Mouse (Mus musculus): Measurements from ENCODE around the gene Creb3l2.
"Not testable (repeated sequence)": the region's sequence is repeated elsewhere in the genome, so short reads cannot be mapped to it uniquely, and the experiment has no call there.

Creb3l2 gene

GRCm38 (mm10) chr6:37442041-37442667, at the start of gene Creb3l2:
Creb3l2 (minus strand) TSS chr6:37442146.
- peak; percentile 96 to 98 for DNase-seq (ENCODE audit: low spot score in 2 of 2)

GRCm38 (mm10) chr6:37486502-37486901, 44.6 kb upstream of the Creb3l2 start:
- DNase-seq (ENCODE audit: low spot score in 2 of 2), result peak; percentile 40 to 51

- DNase-seq (ENCODE audit: low spot score in 2 of 2), result no peak
Observed at GRCm38 (mm10) chr6:37484588-37485070, 42.7 kb upstream of the Creb3l2 start.

GRCm38 (mm10) chr6:37483262-37483661, 41.3 kb upstream of the Creb3l2 start:
- no peak for DNase-seq (ENCODE audit: low spot score in 2 of 2)

- no peak for DNase-seq (ENCODE audit: low spot score in 2 of 2)
Observed at GRCm38 (mm10) chr6:37481147-37481546, 39.2 kb upstream of the Creb3l2 start.

- no peak for DNase-seq (ENCODE audit: low spot score in 2 of 2)
Observed at GRCm38 (mm10) chr6:37480008-37480407, 38.1 kb upstream of the Creb3l2 start.

DNA sequence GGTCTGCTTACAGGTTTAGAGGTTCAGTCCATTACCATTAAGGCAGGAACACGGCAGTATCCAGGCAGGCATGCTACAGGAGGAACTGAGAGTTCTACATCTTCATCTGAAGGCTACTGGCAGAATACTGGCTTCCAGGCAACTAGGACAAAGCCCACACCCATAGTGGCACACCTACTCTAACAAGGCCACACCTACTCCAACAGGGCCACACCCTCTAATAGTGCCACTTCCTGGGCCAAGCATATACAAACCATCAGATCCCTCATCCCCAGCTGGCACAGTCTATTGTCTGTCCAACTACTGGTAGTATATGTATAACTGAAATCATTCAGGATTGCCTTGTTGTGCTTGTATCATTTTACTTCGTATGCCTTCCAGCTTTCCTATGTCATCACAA, 36.5 kb upstream of the Creb3l2 start:
- no peak for DNase-seq (ENCODE audit: low spot score in 2 of 2)

- no peak for DNase-seq (ENCODE audit: low spot score in 2 of 2)
Observed at GRCm38 (mm10) chr6:37473674-37474342, 31.9 kb upstream of the Creb3l2 start.

GRCm38 (mm10) chr6:37470216-37470615, 28.3 kb upstream of the Creb3l2 start:
- DNase-seq (ENCODE audit: low spot score in 2 of 2), result no peak

DNA sequence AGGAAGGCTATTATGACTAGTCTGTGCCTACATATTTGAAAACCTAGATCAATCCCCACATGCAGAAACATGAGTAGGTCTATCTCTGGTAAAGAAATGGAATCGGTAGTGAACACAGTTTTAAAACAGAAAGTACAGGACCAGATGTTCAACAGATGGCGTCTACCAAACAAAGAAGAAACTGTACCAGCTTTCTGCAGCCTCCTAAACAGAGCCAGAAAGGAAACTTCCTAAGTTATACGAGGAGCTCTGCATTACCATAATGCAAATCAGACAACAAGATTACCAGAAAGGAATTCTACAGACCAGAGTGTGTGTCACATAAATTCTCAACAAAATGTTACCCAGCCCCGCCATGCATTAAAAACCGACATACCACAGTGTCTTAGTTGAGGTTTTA, 23.9 kb upstream of the Creb3l2 start:
- no peak for DNase-seq (ENCODE audit: low spot score in 2 of 2)

GRCm38 (mm10) chr6:37465356-37465755, 23.4 kb upstream of the Creb3l2 start:
- DNase-seq (ENCODE audit: low spot score in 2 of 2), result no peak

DNA sequence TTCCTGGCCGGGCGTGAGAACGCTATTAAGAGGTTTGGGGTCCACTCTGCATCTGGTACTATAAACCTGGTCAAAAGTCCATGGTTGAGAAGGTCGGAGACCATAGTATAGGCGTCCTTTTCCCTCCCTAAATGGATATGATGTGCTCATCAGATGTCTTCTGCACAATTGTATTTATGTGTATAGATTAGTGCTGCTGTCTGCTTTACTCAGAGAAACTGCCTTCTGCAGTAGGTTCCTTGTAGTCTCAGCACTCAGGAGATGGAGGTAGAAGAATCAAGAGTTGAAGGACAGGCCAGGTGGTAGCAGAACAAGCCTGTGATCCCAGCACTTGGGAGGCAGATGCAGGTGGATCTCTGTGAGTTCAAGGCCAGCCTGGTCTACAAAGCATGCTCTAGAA, 22.6 kb upstream of the Creb3l2 start:
- no peak for DNase-seq (ENCODE audit: low spot score in 2 of 2)

GRCm38 (mm10) chr6:37463517-37464482, 21.9 kb upstream of the Creb3l2 start:
- DNase-seq (ENCODE audit: low spot score in 2 of 2), result peak in 1 of 2 experiments; percentile 63

GRCm38 (mm10) chr6:37460681-37461080, 18.7 kb upstream of the Creb3l2 start:
- DNase-seq (ENCODE audit: low spot score in 2 of 2), result no peak

GRCm38 (mm10) chr6:37459656-37460055, 17.7 kb upstream of the Creb3l2 start:
- DNase-seq (ENCODE audit: low spot score in 2 of 2), result not testable (repeated sequence)

GRCm38 (mm10) chr6:37457990-37458655, 16.2 kb upstream of the Creb3l2 start:
- DNase-seq (ENCODE audit: low spot score in 2 of 2), result no peak

DNA sequence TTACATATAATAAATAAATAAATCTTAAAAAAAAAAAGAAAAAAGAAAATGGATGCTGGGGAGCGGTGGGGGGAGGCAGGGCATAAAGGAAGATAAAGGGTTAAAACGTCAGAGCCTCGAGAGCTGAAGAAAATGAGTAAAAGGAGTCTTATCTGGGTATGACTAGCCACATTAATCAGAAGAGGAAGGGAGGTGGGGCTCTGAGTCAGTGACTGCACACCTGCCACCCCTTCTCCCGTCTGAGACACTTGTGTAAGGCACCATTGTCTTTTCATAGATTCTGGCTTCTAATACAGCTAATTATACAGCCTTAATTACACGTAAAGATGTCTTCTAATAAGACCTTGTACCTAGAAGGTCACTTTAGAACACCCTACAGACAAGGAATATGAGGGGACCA, 13.6 kb upstream of the Creb3l2 start:
- DNase-seq (ENCODE audit: low spot score in 2 of 2), result no peak

DNA sequence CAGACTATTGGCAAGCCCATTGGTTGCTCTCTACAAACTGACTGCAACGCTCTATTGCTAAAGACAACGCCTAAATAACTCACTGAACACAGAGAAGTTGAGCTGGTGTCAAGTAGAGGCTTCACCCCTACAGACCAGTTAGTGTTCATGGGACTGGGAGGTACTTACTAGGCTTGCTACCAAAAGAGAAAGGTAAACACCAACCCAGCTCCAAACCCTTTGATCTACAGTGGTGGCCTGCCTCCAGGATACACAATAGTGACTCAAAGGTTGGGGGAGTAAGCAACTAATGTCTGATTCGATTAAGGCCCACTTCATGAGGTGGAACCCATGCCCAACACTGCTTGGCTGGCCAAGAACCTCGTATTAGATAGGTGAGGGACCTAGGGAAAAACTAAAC, 11.1 kb upstream of the Creb3l2 start:
- DNase-seq (ENCODE audit: low spot score in 2 of 2), result no peak

GRCm38 (mm10) chr6:37451664-37452063, 9.7 kb upstream of the Creb3l2 start:
- no peak for DNase-seq (ENCODE audit: low spot score in 2 of 2)

DNA sequence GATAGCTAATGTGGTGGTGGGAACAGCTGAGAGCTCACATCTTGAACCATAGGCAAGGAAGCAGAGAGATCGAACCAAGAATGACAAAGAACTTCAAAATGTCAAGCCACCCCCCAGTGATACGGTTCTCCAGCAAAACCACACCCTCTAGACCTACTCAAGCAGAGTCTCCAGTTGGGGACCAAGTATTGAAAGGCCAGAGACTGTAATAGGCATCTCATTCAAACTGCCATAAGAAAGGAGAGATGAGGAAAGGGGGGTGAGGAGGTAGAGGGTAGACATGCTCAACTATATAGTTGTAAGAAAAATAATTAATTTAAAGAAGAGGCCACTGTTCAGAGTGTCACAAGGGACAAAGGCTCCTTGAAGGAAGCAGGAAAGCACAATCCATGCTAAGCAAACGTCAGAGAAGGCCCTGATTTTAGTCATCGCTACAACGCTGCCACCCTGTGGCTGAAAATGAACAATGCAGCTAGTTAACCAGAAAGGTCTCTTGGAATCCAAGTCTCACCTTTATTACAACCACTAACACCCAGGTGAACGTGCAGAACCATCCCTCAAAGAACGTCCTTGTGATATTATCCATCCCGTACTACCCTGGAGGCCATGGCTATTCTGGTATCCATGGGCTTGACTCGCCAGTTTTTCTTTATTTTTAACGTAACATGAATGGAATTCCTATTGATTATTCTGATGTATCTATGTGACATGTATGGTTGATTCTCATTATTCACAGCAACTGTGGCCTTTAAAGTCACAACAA, 5.9 kb upstream of the Creb3l2 start:
- DNase-seq (ENCODE audit: low spot score in 2 of 2), result peak; percentile 66 to 70

GRCm38 (mm10) chr6:37442781-37443180, 835 bp upstream of the Creb3l2 start:
- no peak for DNase-seq (ENCODE audit: low spot score in 2 of 2)

All from urinary bladder, postnatal 36 days (tissue).